Mouse (Mus musculus) limb, embryonic 15.5 days (tissue): ENCODE measurements at regions not wholly inside any gene's neighbourhood (a gene's known extent, or its start where the extent isn't known, plus 50 kb on each side); places are given as distances from the start of the nearest gene placed in this dataset.
"Not testable (repeated sequence)": the region's sequence is repeated elsewhere in the genome, so short reads cannot be mapped to it uniquely, and the experiment has no call there.

Source experiments
- ATAC-seq: fragments of 200-750 bp; cut with Nextera tagmentation; 2 replicates; pipeline ENCODE4 v1.8.0; 2017; ENCODE audit warnings: low read depth, moderate TSS enrichment; ENCODE audit not compliant: insufficient number of reproducible peaks, low FRiP score, low TSS enrichment
- H3K27ac ChIP-seq: fragments of 300-500 bp; sonication (generic); 2 replicates; pipeline ENCODE4 v1.5.1; 2015; ENCODE audit warnings: moderate library complexity, mild to moderate bottlenecking, inconsistent platforms
- H3K27me3 ChIP-seq: fragments of 300-500 bp; sonication (generic); 2 replicates; pipeline ENCODE4 v1.6.1; 2015; ENCODE audit warnings: inconsistent platforms
- H3K36me3 ChIP-seq: fragments of 300-500 bp; sonication (generic); 2 replicates; pipeline ENCODE4 v1.6.1; 2015; ENCODE audit warnings: inconsistent platforms
- H3K4me1 ChIP-seq: fragments of 300-500 bp; sonication (generic); 2 replicates; pipeline ENCODE4 v1.6.1; 2015; ENCODE audit warnings: inconsistent platforms
- H3K4me2 ChIP-seq: fragments of 300-500 bp; sonication (generic); 2 replicates; pipeline ENCODE4 v1.6.1; 2015; ENCODE audit warnings: mild to moderate bottlenecking, inconsistent platforms
- H3K4me3 ChIP-seq: fragments of 300-500 bp; sonication (generic); 2 replicates; pipeline ENCODE4 v1.5.1; 2015; ENCODE audit warnings: mild to moderate bottlenecking, inconsistent platforms
- H3K9ac ChIP-seq: fragments of 300-500 bp; sonication (generic); 2 replicates; pipeline ENCODE4 v1.6.1; 2015; ENCODE audit warnings: inconsistent platforms
- H3K9me3 ChIP-seq: fragments of 300-500 bp; sonication (generic); 2 replicates; pipeline ENCODE4 v1.6.1; 2016; ENCODE audit warnings: inconsistent platforms
- WGBS: fragments of 180-500 bp; shearing (Covaris S2); methylation state at CpG from one replicate; pipeline ENCODE4 v1.1.7; 2015; 5-methylcytosine and 5-hydroxymethylcytosine counted together

- H3K9ac ChIP-seq, result no peak overlapping the region
- H3K4me1 ChIP-seq, result 0 out of 2 replicates have a peak, but pooled peaks cover 13% of the 10 kb centered on the region
- ATAC-seq, result no peak
- H3K36me3 ChIP-seq, result no peaks in the 10 kb centered on the region
- 78% methylated on average over 6 of the region's 6 CpGs for WGBS
- no peaks in the 10 kb centered on the region for H3K27me3 ChIP-seq
- H3K9me3 ChIP-seq, result no peaks in the 10 kb centered on the region
- H3K4me2 ChIP-seq, result no peak overlapping the region
- H3K4me3 ChIP-seq, result no peak overlapping the region
- no peak overlapping the region for H3K27ac ChIP-seq
Observed at GRCm38 (mm10) chr13:46020945-46021835, 56.4 kb upstream of the Atxn1 start.

GRCm38 (mm10) chr13:46019431-46020166, 54.8 kb upstream of the Atxn1 start:
- H3K4me2 ChIP-seq, result no peak overlapping the region
- WGBS, result 25% methylated on average over 9 of the region's 9 CpGs
- H3K36me3 ChIP-seq, result no peaks in the 10 kb centered on the region
- H3K9ac ChIP-seq, result no peak overlapping the region
- ATAC-seq, result no peak
- no peak overlapping the region for H3K4me3 ChIP-seq
- no peaks in the 10 kb centered on the region for H3K27me3 ChIP-seq
- no peaks in the 10 kb centered on the region for H3K9me3 ChIP-seq
- H3K4me1 ChIP-seq, result 0 out of 2 replicates have a peak, but pooled peaks cover 13% of the 10 kb centered on the region
- H3K27ac ChIP-seq, result no peak overlapping the region

- Histone ChIP-seq H3K4me2 (no peak overlapping the region), H3K27me3 (no peaks in the 10 kb centered on the region), H3K27ac (no peak overlapping the region), H3K9me3 (no peaks in the 10 kb centered on the region), H3K4me1 (0 out of 2 replicates have a peak, but pooled peaks cover 13% of the 10 kb centered on the region), H3K4me3 (no peak overlapping the region), H3K9ac (no peak overlapping the region), H3K36me3 (no peaks in the 10 kb centered on the region)
- WGBS, result 47% methylated on average over 13 of the region's 13 CpGs
- ATAC-seq, result no peak
Observed at GRCm38 (mm10) chr13:46018903-46019430, 54.2 kb upstream of the Atxn1 start.

GRCm38 (mm10) chr13:46017742-46018141, 52.9 kb upstream of the Atxn1 start:
- ATAC-seq, result no peak
- Histone ChIP-seq H3K9me3 (no peaks in the 10 kb centered on the region), H3K4me3 (no peak overlapping the region), H3K9ac (no peak overlapping the region), H3K27ac (no peak overlapping the region), H3K36me3 (no peaks in the 10 kb centered on the region), H3K27me3 (no peaks in the 10 kb centered on the region), H3K4me1 (0 out of 2 replicates have a peak, but pooled peaks cover 9% of the 10 kb centered on the region), H3K4me2 (no peak overlapping the region)
- WGBS, result 89% methylated on average over 5 of the region's 5 CpGs

- H3K27ac ChIP-seq, H3K9me3 ChIP-seq, ATAC-seq, H3K9ac ChIP-seq, H3K4me1 ChIP-seq, H3K4me3 ChIP-seq, H3K36me3 ChIP-seq, H3K4me2 ChIP-seq, H3K27me3 ChIP-seq: not testable (repeated sequence)
- 70% methylated on average over 2 of the region's 2 CpGs for WGBS
Observed at GRCm38 (mm10) chr13:46017011-46017410, 52.2 kb upstream of the Atxn1 start.

GRCm38 (mm10) chr13:46015231-46015630, 50.4 kb upstream of the Atxn1 start:
- Histone ChIP-seq H3K9ac (no peak overlapping the region), H3K4me2 (no peak overlapping the region), H3K27ac (no peak overlapping the region), H3K36me3 (no peaks in the 10 kb centered on the region), H3K27me3 (0 out of 2 replicates have a peak, but pooled peaks cover under 1% of the 10 kb centered on the region), H3K4me3 (no peak overlapping the region), H3K4me1 (0 out of 2 replicates have a peak, but pooled peaks cover 9% of the 10 kb centered on the region), H3K9me3 (no peaks in the 10 kb centered on the region)
- no peak for ATAC-seq
- WGBS, result 85% methylated on average over 7 of the region's 7 CpGs

GRCm38 (mm10) chr13:46014637-46015036, 49.8 kb upstream of the Atxn1 start:
- no peak overlapping the region for H3K4me2 ChIP-seq
- 0 out of 2 replicates have a peak, but pooled peaks cover 5% of the 10 kb centered on the region for H3K4me1 ChIP-seq
- H3K27me3 ChIP-seq, result 0 out of 2 replicates have a peak, but pooled peaks cover 5% of the 10 kb centered on the region
- WGBS, result 75% methylated on average over 2 of the region's 2 CpGs
- no peak for ATAC-seq
- H3K36me3 ChIP-seq, result no peaks in the 10 kb centered on the region
- no peak overlapping the region for H3K9ac ChIP-seq
- H3K4me3 ChIP-seq, result no peak overlapping the region
- H3K9me3 ChIP-seq, result no peaks in the 10 kb centered on the region
- H3K27ac ChIP-seq, result no peak overlapping the region
